Mouse (Mus musculus) small intestine, adult 2 months (tissue): Measurements from ENCODE around the gene Usp54.

Experiments used
- CTCF ChIP-seq: fragments of 200-500 bp; IDR thresholded peaks from 2 replicates; pipeline ENCODE4 v1.5.1; 2012; ENCODE audit warnings: low read depth, mild to moderate bottlenecking, control low read depth, inconsistent platforms, low read length, moderate library complexity, mixed read lengths; ENCODE audit not compliant: insufficient replicate concordance, insufficient read length; ENCODE audit errors: extremely low read depth
- POLR2A ChIP-seq: fragments of 200-500 bp; IDR thresholded peaks from 2 replicates; pipeline ENCODE4 v1.6.1; 2012; ENCODE audit warnings: low read depth, mild to moderate bottlenecking, control low read depth, inconsistent platforms, low read length, moderate library complexity

DNA sequence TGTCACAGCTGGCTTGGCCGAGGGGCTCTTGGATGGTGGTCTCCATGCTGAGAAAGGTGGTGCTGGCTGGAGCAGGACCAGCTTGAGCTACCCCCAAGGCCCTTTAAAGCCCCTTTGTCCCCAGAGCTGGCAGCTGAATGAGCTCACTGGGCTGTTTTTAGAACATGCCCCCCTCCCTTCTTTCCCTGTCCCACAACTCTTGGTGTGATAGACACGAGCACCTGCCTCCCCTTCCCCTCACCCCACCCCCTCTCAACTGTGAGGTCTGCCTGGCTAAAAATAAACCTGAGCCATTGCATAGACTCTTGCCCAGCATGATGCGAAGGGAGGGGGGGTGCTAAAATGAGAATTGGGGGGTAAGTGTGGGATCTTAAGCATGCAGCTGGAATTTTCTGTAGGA is 23.6 kb upstream of the Usp54 start:
- no peak for TF ChIP-seq CTCF
- no peak for TF ChIP-seq POLR2A
